Mouse (Mus musculus) lung, postnatal 0 days (tissue): ENCODE results near the gene Rln3.

ENCODE experiments used
- CTCF ChIP-seq: IDR thresholded peaks from 2 replicates; pipeline ENCODE4 v1.5.1; 2016; ENCODE audit warnings: antibody characterized with exemption, mild to moderate bottlenecking
- EP300 ChIP-seq: IDR thresholded peaks from 2 replicates; pipeline ENCODE4 v1.6.1; 2016; ENCODE audit warnings: antibody characterized with exemption, mild to moderate bottlenecking, control low read depth

DNA sequence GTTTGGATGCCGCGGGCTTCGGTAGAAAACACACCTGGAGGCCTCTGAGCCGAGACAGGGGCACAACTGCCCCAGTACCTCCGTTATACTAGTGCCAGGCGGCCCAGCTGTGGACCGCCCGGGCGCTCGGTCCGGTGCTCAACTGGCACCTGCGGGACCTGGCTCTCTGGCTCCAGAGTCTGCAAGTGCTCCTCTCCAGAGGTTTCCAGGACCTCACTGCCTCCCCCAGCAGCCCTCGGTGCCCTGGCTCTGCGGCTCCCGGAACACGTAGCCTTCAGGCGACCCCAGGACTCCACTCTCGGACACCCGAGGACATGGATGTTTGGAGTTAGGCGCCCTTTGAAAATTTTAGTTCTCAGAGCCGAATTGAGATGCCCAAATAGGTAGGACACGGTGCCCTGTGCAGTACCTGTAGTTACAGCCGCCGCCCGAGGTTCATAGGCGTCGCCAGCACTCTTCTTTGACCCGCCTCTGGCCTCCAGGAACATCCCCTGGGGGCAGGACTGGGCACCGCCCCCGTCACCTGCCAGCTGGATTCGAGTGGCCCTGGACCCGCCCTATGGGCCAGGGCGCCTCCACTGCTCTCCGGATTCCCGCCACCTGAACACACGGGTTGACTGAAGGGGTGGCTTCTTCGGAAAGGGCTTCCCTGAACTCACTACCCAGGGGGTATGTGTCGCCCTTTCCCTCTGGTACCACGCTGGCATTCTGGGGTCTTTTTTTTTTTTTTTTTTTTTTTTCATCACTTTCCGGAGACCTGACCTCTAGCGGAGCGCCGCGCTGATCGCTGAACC is 32.9 kb downstream of the Rln3 start, which contains the start of gene 2210011C24Rik:
- TF ChIP-seq CTCF (no peak), EP300 (no peak)
